Mouse (Mus musculus) embryo, embryonic 11 days (tissue): ENCODE measurements around the gene Olfr133.
"Not testable (repeated sequence)": the region's sequence is repeated elsewhere in the genome, so short reads cannot be mapped to it uniquely, and the experiment has no call there.

ENCODE experiments used
- DNase-seq: peaks from one replicate; pipeline ENCODE4 v3.0.0-alpha.2; 2015

Olfr133 gene

GRCm38 (mm10) chr17:38144981-38145380 is at the start of gene Olfr133:
TSS of gene Olfr133 (plus strand) at chr17:38145281.
- no peak for DNase-seq

- DNase-seq: not testable (repeated sequence)
These were observed 20.9 kb upstream of the Olfr133 start for GRCm38 (mm10) chr17:38124199-38124598.

GRCm38 (mm10) chr17:38125371-38125770 is 19.7 kb upstream of the Olfr133 start:
- not testable (repeated sequence) for DNase-seq

GRCm38 (mm10) chr17:38134426-38134825 is 10.7 kb upstream of the Olfr133 start, which contains the start of gene Olfr132:
TSS of gene Olfr132 (minus strand) at chr17:38134526.
- no peak for DNase-seq

- DNase-seq: no peak
These were observed 26.0 kb downstream of the Olfr133 start, which contains the start of gene Olfr134 for GRCm38 (mm10) chr17:38171088-38171487. TSS of gene Olfr134 (plus strand) at chr17:38171388.
